Mouse (Mus musculus) erythroblast, embryonic 14.5 days (primary cell): ENCODE data around the gene Fgfr2.

ENCODE experiments used
- GATA1 ChIP-seq: IDR thresholded peaks from 2 replicates; pipeline ENCODE4 v1.6.1; 2012; ENCODE audit warnings: low read length, inconsistent platforms, mixed read lengths
- TAL1 ChIP-seq: IDR thresholded peaks from 3 replicates; pipeline ENCODE4 v1.6.1; 2012; ENCODE audit warnings: low read length, inconsistent platforms, mixed read lengths

- no peak for TF ChIP-seq GATA1
- TF ChIP-seq TAL1: no peak
These were observed 977.8 kb downstream of the Fgfr2 start for GRCm38 (mm10) chr7:132145227-132145800.
